Comparison of ENCODE assay signal across 16 mouse cellular contexts in genomic region chr6:127444466-127444865, GRCm38 (mm10). TPM values are rescaled to one million over a fixed set of nuclear protein-coding genes. Genes with fewer than 3 reads are reported as not detected.
DNase-seq lines count a peak whose midpoint lies in the region; ATAC-seq and TF ChIP-seq lines count a peak whose summit lies in the region.
"Had no signal": no experiment of that assay in that cellular context is flagged by ENCODE, and none has a peak within 500 bp of the region (broad histone marks: within the 10 kb centered on the region; RNA-seq: fewer than 3 reads in every experiment).

No protein-coding gene starts in this region.

- no peak overlapping the region for H3K4me3 ChIP-seq in liver, embryonic 14.5 days (ENCODE audit: insufficient read depth in 1 of 2, low read depth in 2 of 2, low read length in 2 of 2)
- no peak overlapping the region for H3K4me3 ChIP-seq in stomach, postnatal 0 days (ENCODE audit: low read depth, low read length)
- H3K4me3 ChIP-seq: kidney, embryonic 15.5 days; neural tube, embryonic 13.5 days had no signal

- H3K9me3 ChIP-seq in liver, embryonic 14.5 days (ENCODE audit: control insufficient read depth, low read length): no peaks in the 10 kb centered on the region
- H3K9me3 ChIP-seq in stomach, postnatal 0 days (ENCODE audit: control insufficient read depth, low read length): no peaks in the 10 kb centered on the region
- H3K9me3 ChIP-seq: G1E; kidney, embryonic 15.5 days; neural tube, embryonic 13.5 days had no signal

- H3K36me3 ChIP-seq in liver, embryonic 14.5 days (replicated peaks; ENCODE audit: control insufficient read depth, insufficient read depth, low read depth): no peaks in the 10 kb centered on the region
- H3K36me3 ChIP-seq in stomach, postnatal 0 days (ENCODE audit: control insufficient read depth, insufficient read depth, low read length): no peaks in the 10 kb centered on the region
- H3K36me3 ChIP-seq: G1E; kidney, embryonic 15.5 days; neural tube, embryonic 13.5 days had no signal

- H3K9ac ChIP-seq in liver, embryonic 14.5 days (replicated peaks): no peak overlapping the region
- H3K9ac ChIP-seq in stomach, postnatal 0 days (ENCODE audit: low read length): no peak overlapping the region
- H3K9ac ChIP-seq: hindbrain, embryonic 14.5 days; kidney, embryonic 15.5 days; neural tube, embryonic 13.5 days had no signal

- no peaks in the 10 kb centered on the region for H3K27me3 ChIP-seq in liver, embryonic 14.5 days (ENCODE audit: control insufficient read depth, insufficient read depth, low read length)
- no peaks in the 10 kb centered on the region for H3K27me3 ChIP-seq in stomach, postnatal 0 days (ENCODE audit: control insufficient read depth, insufficient read depth, low read length)

- ATAC-seq in liver, embryonic 14.5 days (ENCODE audit: insufficient read depth): peak; percentile 98
- no peak for ATAC-seq in stomach, postnatal 0 days (ENCODE audit: low FRiP score, low TSS enrichment)

- 40% methylated on average over 4 of the region's 4 CpGs for WGBS in liver, embryonic 14.5 days (ENCODE audit: insufficient replicate concordance)
- 54% methylated on average over 4 of the region's 4 CpGs for WGBS in stomach, postnatal 0 days

- H3K4me2 ChIP-seq in liver, embryonic 14.5 days (ENCODE audit: low read depth): peak overlapping the region; percentile 40
- H3K4me2 ChIP-seq in stomach, postnatal 0 days (replicated peaks; ENCODE audit: low read depth): no peak overlapping the region
- H3K4me2 ChIP-seq: hindbrain, embryonic 14.5 days; kidney, embryonic 15.5 days; neural tube, embryonic 13.5 days had no signal

- H3K27ac ChIP-seq in liver, embryonic 14.5 days: no peak overlapping the region
- H3K27ac ChIP-seq in stomach, postnatal 0 days (replicated peaks): no peak overlapping the region
- H3K27ac ChIP-seq: hindbrain, embryonic 14.5 days; kidney, embryonic 15.5 days; neural tube, embryonic 13.5 days had no signal

- intact Hi-C loops in heart, postnatal 25 days (cut with DNase I): loop anchor here (5.0 to 10.0 kb wide), 2 partner anchors 90 to 487 kb away; no protein-coding TSS in a partner anchor

- TF ChIP-seq CTCF in liver, embryonic 14.5 days (IDR thresholded peaks at IDR 0.05; ENCODE audit: low read depth): 0 out of 2 replicates have a peak, but pooled peaks have one; percentile 25
- TF ChIP-seq CTCF in stomach, postnatal 0 days (IDR thresholded peaks at IDR 0.05; ENCODE audit: low read depth): no peak

- peak; percentile 82 for TF ChIP-seq EP300 in liver, embryonic 14.5 days (IDR thresholded peaks at IDR 0.05; ENCODE audit: low read depth)
- no peak for TF ChIP-seq EP300 in stomach, postnatal 0 days (optimal IDR thresholded peaks at IDR 0.05)

- peaks cover 13 to 14% of the 10 kb centered on the region in 2 experiments for H3K4me1 ChIP-seq in liver, embryonic 14.5 days (replicated peaks; ENCODE audit: control insufficient read depth in 2 of 2, insufficient read depth in 2 of 2, low read length in 1 of 2)
- H3K4me1 ChIP-seq in stomach, postnatal 0 days (replicated peaks; ENCODE audit: control insufficient read depth, insufficient read depth): no peaks in the 10 kb centered on the region
- H3K4me1 ChIP-seq: kidney, embryonic 15.5 days had no signal

- peak; percentile 28 to 30 for DNase-seq in heart, adult 18-20 months
- no peak for DNase-seq in heart, postnatal 25 days (ENCODE audit: low spot score)
- peak; percentile 32 for DNase-seq in ovary, postnatal 36 days (ENCODE audit: low spot score)
- no peak for DNase-seq in ovary, postnatal 10 days (ENCODE audit: low spot score)
- DNase-seq in liver, embryonic 14.5 days (ENCODE audit: low read depth in 3 of 3, low spot score in 3 of 3): peak; percentile 56 to 59 (median 57)
- DNase-seq in stomach, postnatal 0 days (ENCODE audit: low spot score): peak; percentile 25
- DNase-seq in left cerebral cortex, adult 11 months (ENCODE audit: low spot score): no peak
- no peak for DNase-seq in adrenal gland, adult 8-10 months
- DNase-seq: cerebellum, adult 2 months; gastrocnemius, postnatal 10 days; right cerebral cortex, postnatal 14 days; thymus, adult 2 months had no signal

RNA-seq across cellular contexts. Expression of gene Parp11, which starts 2.2 kb away (rescaled TPM):
- total RNA-seq in heart, adult 18-20 months (2021): 1 to 10 TPM; 8.7 to 9.7 TPM
- total RNA-seq in heart, postnatal 25 days (2021): 1 to 10 TPM; 7.8 to 8.9 TPM
- 4.2 and 5.7 TPM in 2 replicates for polyA plus RNA-seq in liver, embryonic 14.5 days (2012; rRNA removed)
- polyA plus RNA-seq in liver, embryonic 14.5 days (2014; fragmentation: Nextera tagmentation; extraction: Ambion mirVana): 5.0 and 7.8 TPM in 2 replicates
- polyA plus RNA-seq in stomach, postnatal 0 days (2015; fragmentation: Nextera tagmentation; extraction: Ambion mirVana): 7.7 and 8.1 TPM in 2 replicates
- total RNA-seq in adrenal gland, adult 8-10 months (2022): 10 to 100 TPM; 20.7 to 34.0 (median 22.7) TPM

Comparison
In these comparisons a context has a peak if more than half of its experiments do, and no peak if none do; other contexts are left out.
1. DNase-seq: peak in heart, adult 18-20 months (2 of 2), ovary, postnatal 36 days (single experiment), liver, embryonic 14.5 days (3 of 3) and stomach, postnatal 0 days (single experiment); none in heart, postnatal 25 days (single experiment), ovary, postnatal 10 days (single experiment), left cerebral cortex, adult 11 months (single experiment) and adrenal gland, adult 8-10 months (single experiment).